Mouse (Mus musculus): ENCODE results near the gene Strn3.
"Not testable (repeated sequence)": the region's sequence is repeated elsewhere in the genome, so short reads cannot be mapped to it uniquely, and the experiment has no call there.

The Strn3 gene

DNA sequence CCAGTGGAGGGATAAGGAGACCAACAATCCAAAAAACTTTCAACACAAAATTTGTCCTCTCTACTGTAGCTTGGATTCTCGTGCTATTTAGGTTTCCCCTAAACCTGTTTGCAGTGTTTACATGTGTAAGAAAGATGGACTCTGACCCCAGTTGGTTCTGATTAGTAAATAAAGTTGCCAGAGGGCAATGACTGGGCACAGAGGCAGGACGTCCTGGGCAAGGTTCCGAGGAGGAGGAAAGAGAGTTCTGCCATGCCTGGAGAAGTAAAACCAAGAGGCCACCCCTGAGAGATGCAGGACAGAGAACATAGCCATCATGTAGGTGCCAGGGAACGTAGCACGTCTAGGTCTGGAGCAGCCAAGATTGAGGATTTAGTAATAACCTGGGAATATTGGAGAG is 79.3 kb downstream of the Strn3 start:
- DNase-seq (ENCODE audit: low read depth, low spot score), result no peak

DNA sequence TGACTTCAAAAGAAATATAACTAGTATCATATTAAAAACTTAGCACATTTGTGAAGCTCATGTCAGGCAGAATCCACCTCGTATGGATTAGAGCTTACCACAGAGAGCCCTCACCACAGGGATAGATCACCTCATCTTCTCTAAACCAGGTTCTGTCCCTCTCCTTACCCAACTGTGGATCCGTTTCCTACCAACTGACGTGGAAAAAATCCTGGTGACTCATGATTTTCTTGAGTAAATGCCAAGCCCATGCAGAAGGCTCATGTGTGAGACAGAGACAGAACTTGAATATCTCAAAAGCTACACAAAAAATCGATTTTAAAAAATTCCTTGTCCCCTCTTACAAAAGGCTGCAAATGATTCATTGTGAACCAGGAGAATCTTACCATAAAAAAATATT is 85.6 kb downstream of the Strn3 start:
- DNase-seq (ENCODE audit: low read depth, low spot score), result no peak

DNA sequence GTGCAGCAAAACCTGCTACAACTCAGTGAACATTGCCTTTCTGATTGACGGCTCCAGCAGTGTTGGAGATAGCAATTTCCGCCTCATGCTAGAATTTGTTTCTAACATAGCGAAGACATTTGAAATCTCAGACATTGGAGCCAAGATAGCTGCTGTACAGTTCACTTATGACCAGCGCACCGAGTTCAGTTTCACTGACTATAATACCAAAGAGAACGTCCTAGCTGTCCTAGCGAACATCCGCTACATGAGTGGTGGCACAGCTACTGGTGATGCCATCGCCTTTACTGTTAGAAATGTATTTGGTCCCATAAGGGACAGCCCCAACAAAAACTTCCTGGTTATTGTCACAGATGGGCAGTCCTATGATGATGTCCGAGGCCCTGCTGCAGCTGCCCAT is 88.4 kb downstream of the Strn3 start:
- no peak for DNase-seq (ENCODE audit: low read depth, low spot score)

DNA sequence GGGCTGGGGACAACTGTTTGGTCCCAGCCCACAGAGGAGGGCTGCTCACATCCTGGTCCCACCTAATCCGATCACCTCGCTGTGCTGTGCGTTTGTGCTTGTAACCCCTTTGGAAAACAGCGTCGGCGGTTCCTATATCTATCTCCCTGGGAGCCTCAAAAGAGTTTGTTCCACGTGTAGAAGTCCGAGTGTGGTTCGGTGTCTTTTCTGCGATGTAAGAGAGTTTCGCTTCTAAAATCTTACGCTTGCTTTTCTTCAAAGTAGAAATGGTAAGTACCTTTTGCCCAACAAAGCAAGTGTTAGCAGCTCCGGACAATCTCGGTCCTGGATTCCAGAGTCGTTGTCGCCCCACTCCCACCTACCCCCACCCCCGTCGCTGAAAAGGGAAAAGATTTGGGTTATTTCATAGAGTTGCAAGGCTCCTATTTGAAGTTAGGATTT is 97.6 kb downstream of the Strn3 start:
- peak; percentile 24 for DNase-seq (ENCODE audit: low read depth, low spot score)

DNA sequence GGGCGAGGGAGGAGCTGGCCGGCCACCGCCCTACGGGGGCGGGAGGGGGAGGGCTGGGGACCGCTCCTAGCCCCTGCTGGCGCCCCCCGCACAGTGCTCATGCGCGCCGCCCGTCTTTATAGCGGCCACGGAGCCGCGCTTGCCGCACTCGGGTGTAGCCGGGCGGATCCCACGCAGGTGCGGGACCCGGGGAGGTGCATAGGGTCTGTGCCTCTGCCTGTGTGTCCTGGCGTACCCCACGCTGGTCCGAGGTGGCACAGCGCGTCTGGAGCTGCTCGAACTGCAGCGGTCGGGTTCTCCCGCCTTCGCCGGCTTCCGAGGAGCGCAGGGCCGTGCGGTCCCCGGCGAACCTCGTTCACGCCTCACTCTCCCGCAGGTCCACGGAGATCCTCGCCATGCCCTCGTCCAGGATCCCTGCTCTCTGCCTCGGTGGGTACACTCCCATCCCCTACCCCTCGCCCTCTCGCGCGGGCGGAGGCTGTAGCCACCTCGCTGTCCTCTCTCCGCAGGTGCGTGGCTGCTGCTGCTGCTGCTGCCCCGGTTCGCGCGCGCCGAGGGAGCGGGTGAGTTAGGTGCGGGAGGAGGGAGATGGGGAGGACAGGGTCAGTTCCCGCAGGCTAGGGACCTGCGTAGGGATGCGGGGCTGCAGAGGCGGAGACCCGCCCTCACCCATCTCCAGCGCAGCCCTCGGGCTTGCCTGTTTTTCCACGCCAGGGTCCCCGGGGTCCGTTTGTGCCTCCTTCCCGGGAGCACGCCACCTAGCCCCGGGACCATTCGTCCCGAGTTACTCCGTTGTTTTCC is 98.3 kb downstream of the Strn3 start, which contains the start of gene Coch:
TSS of gene Coch (plus strand) at position 113 of the 801 bp plus-strand sequence.
- no peak for DNase-seq (ENCODE audit: low read depth, low spot score)

DNA sequence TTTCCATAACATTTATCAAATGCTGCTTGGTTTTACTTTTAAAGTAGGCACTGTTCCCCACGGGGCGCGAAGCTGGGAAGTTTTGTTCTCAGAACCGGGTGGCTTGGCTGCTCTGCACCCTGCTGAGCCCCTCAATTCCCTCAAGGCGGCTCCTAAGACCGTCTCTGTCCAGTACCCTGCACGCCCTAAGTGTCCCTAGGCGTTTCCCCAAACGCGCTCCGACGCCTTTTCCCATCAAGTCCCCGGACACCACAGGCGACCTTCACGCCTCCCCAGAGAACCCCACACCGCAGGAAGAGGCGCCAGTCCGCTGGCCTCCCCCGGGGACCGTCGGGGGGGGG is 98.8 kb downstream of the Strn3 start:
- DNase-seq (ENCODE audit: low read depth, low spot score), result no peak

DNA sequence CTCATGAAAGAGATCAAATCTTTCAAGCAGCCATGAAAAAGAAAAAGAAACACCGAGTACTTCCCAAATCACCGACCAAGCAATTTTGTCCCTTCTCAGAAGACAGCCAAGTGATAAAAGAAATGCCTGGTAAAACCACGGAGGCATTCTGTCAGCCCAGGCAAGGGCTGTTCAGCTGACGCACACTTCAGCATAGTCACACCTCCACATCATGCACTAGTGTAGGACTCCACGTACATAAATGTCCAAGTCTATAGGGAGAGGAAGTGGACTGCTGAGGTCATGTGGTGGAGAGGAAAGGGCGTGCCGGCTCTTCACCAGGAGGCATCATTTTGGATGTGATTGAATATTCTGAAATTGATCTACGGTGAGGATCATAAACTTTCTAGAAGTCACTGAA is 99.8 kb downstream of the Strn3 start:
- DNase-seq (ENCODE audit: low read depth, low spot score), result no peak

DNA sequence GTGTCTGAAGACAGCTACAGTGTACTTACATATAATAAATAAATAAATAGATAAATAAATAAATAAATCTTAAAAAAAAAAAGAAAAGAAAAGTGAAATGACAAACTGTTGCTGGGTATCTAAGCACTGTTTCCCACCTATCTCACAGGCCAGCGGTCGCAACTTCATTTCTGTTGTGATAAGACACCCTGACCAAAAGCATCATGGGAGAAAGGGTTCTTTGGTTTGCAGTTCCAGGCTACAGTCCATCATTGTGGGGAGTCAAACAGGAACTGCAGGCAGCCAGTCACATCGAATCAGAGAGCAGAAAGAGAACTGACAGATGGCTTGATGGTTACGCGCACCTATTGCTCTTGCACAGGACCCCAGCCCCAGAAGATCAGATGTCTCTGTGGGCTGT is 102.4 kb downstream of the Strn3 start:
- DNase-seq (ENCODE audit: low read depth, low spot score), result no peak

DNA sequence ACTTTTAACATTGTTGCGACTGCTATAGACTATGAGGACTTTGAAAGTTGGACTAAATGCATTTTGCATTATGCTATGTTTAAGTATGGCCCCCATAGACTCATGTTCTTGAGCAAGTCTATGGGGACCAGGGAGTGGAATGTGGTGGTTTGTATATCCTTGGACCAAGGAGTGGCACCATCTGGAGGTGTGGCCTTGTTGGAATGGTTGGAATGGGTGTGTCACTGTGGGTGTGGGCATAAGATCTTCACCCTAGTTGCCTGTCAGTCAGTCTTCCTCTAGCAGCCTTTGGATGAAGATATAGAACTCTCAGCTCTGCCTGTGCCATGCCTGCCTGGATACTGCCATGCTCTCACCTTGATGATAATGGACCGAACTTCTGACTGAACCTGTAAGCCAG is 113.9 kb downstream of the Strn3 start:
- not testable (repeated sequence) for DNase-seq (ENCODE audit: low read depth, low spot score)

DNA sequence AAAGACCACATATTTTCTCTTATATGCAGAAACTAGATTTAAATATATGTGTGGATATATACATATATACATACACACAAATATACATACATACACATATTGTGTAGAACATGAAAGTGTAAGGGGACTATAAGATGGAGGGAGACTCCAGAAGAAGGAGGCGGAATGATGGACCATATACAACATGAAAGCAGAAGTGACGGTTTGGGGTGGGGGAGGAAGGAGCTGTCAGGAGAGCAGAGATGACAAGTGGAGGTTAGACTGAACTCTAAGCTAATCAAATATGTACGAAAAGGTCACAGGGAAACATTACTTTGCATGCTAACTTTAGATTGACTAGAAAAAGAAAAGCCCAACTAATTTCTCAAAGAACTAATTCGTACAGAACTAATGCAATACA is 119.0 kb downstream of the Strn3 start:
- DNase-seq (ENCODE audit: low read depth, low spot score), result no peak

DNA sequence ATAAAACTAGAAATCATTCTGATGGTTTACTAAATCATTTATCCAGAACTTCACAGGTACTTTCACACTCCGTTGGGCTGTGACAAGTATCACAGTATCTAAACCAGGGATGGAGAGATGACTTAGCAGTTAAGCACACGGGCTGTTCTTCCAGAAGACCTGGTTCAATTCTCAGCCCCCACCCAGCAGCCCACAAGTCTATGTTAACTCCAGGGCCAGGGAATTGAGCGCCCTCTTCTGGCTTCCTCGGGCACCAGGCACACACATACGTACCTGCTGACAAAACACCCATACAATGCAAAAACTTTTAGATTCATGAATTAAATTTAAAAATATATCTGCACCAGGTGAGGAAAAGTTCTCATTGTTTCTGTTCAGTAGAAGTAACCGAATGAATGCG is 121.8 kb downstream of the Strn3 start:
- no peak for DNase-seq (ENCODE audit: low read depth, low spot score)

DNA sequence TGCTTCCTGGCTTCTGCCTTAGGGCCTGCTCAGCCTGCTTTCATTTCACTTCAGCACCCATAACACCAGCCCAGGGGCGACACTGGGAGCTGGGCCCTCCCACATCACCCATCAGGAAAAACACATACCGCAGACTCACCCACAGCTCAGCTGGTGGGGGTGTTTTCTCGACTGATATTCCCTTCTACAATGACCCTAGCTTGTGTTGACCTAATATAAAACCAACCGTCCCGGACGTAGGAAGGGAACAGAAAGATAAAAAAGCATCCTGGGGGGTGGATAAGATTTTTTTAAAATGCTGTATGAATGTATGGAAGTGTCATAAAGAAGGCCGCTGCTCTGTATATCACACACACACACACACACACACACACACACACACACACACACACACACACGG is 122.2 kb downstream of the Strn3 start:
- DNase-seq (ENCODE audit: low read depth, low spot score), result no peak

DNA sequence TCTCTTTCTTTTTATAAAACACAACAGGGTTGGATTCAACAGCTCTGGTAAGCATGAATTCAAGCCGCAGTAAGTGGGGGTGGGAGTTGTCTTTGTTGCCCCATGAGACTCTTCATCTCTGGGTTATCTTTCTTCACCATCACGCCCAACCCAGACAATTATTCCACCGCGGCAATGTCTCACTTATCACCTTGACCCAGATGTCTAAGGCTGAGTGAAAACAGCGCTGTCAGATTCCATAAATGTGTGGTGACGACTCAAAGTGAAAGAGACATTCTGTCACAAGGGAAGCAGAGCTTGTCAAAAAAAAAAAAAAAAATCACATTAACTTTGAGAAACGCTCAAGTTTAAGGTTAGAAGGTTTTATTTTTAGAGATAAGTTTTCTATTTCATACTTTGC is 124.5 kb downstream of the Strn3 start:
- no peak for DNase-seq (ENCODE audit: low read depth, low spot score)

DNA sequence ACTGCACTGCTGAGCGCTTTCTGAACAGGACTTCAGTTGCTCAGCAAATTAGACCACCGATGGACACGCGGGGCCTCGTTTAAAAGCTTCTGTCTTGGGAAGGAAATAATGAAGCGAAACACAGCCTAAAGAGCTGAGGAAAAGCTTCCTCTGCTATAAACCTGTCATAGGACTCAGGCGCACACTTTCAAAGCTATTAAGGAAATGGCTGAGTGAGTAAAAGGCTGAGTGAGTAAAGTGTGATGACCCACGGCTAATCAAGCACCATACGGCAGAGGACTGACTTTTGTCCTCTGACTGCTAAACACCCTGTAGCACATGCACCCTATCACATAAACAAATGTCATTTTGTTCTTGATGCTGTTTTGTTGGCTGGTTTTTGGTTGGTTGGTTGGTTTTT is 130.3 kb downstream of the Strn3 start:
- DNase-seq (ENCODE audit: low read depth, low spot score), result peak; percentile 59
